Mouse (Mus musculus): ENCODE results near the gene Psmd9.

DNA sequence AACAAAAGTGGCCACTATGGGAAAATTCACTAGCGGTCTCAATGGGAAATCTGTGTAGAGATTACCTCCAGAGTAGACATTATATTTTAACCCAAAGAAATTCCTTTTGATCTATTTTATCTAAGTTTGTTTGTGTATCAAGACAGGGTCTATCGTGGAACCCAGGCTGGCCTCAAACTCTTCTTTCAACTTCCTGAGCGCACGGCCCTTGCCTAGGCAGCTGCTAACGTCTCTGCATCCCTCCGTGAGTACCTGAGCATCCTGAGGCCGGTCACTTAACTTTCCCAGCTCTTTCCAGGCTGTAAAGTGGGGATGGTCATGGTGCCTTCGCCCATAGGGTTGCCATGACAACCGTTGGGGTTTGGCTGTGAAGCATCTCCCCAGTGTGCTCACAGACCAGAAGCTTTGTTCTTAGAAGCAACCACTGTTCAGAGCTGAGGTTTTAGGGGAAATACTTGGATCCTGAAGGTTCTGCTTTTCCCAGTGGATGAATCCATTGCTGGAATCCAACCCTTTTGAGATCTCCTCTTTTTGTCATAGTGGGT is 23.5 kb downstream of the Psmd9 start:
- TF ChIP-seq CEBPB (IDR thresholded peaks at IDR 0.05; ENCODE audit: insufficient read depth, poor library complexity, severe bottlenecking) (no peak), USF1 (IDR thresholded peaks at IDR 0.05; ENCODE audit: low read depth) (no peak), MAX (IDR thresholded peaks at IDR 0.05; ENCODE audit: low read depth) (no peak), POLR2A (IDR thresholded peaks at IDR 0.05; ENCODE audit: insufficient read length, low read depth) (no peak), E2F4 (IDR thresholded peaks at IDR 0.05; ENCODE audit: insufficient read depth) (no peak), TCF12 (IDR thresholded peaks at IDR 0.05; ENCODE audit: insufficient read depth, poor library complexity, severe bottlenecking) (no peak), POLR2AphosphoS2 (IDR thresholded peaks at IDR 0.05; ENCODE audit: insufficient read length, low read depth) (no peak), REST (IDR thresholded peaks at IDR 0.05; ENCODE audit: insufficient read depth, insufficient read length) (no peak), MYOG (IDR thresholded peaks at IDR 0.05; ENCODE audit: control insufficient read depth in 1 of 3, insufficient read depth in 1 of 3, insufficient read length in 2 of 3, low read depth in 2 of 3) (no peak), SRF (IDR thresholded peaks at IDR 0.05; ENCODE audit: control insufficient read depth, insufficient read length, low read depth) (no peak), TCF3 (IDR thresholded peaks at IDR 0.05; ENCODE audit: insufficient read length, low read depth) (no peak), MYOD1 (IDR thresholded peaks at IDR 0.05; ENCODE audit: control insufficient read depth in 1 of 3, insufficient read length in 2 of 3, low read depth in 2 of 3) (no peak)
